Comparison of ENCODE assay signal across 26 mouse cellular contexts in genomic region chr8:128085800-128086199, GRCm38 (mm10).
DNase-seq lines count a peak whose midpoint lies in the region; ATAC-seq and TF ChIP-seq lines count a peak whose summit lies in the region.
"Had no signal": no experiment of that assay in that cellular context is flagged by ENCODE, and none has a peak within 500 bp of the region (broad histone marks: within the 10 kb centered on the region; RNA-seq: fewer than 3 reads in every experiment).

No protein-coding gene starts in this region.

- no peak for TF ChIP-seq CTCF in C2C12 (IDR thresholded peaks at IDR 0.05; ENCODE audit: control insufficient read depth, insufficient read depth, insufficient read length)

- WGBS in heart, embryonic 11.5 days (ENCODE audit: insufficient replicate concordance), result 44% methylated on average over 1 of the region's 1 CpGs

- DNase-seq in heart, adult 11 months, result peak; percentile 23
- peak; percentile 24 for DNase-seq in splenic B cell, adult 2 months (ENCODE audit: low read depth, low spot score)
- DNase-seq in cerebellum, adult 18-20 months, result no peak
- no peak for DNase-seq in adrenal gland, adult 18-20 months (ENCODE audit: low spot score in 2 of 2)
- DNase-seq in spleen, adult 18-20 months, result no peak
- DNase-seq: adrenal gland, postnatal 10 days; adrenal gland, postnatal 36 days; cerebellum, adult 2 months; cerebellum, adult 9-11 months; cerebellum, postnatal 25 days; gastrocnemius, postnatal 10 days; gastrocnemius, postnatal 36 days; heart, adult 18-20 months; heart, postnatal 14 days; heart, postnatal 4 days had no signal

- no peak overlapping the region for H3ac ChIP-seq in C2C12 (ENCODE audit: control insufficient read depth, insufficient read length, low read depth)

- H3K79me2 ChIP-seq in C2C12 (ENCODE audit: control insufficient read depth, insufficient read depth), result no peaks in the 10 kb centered on the region

- no peak overlapping the region for H3K4me3 ChIP-seq in heart, embryonic 11.5 days (ENCODE audit: low read depth, low read length)
- H3K4me3 ChIP-seq in C2C12 (ENCODE audit: insufficient read depth, poor library complexity, severe bottlenecking), result no peak overlapping the region
- H3K4me3 ChIP-seq: forebrain, embryonic 10.5 days; forebrain, embryonic 13.5 days; heart, embryonic 13.5 days had no signal

- H3K4me1 ChIP-seq in heart, embryonic 11.5 days (ENCODE audit: control insufficient read depth, insufficient read depth, low read length), result no peaks in the 10 kb centered on the region
- H3K4me1 ChIP-seq: forebrain, embryonic 10.5 days; forebrain, embryonic 13.5 days; heart, embryonic 13.5 days had no signal

- H3K27me3 ChIP-seq in heart, embryonic 11.5 days (ENCODE audit: control insufficient read depth, insufficient read depth, low read length), result no peaks in the 10 kb centered on the region
- H3K27me3 ChIP-seq in C2C12 (ENCODE audit: control insufficient read depth, insufficient read depth, insufficient read length), result no peaks in the 10 kb centered on the region
- H3K27me3 ChIP-seq in splenic B cell, adult 2 months (ENCODE audit: control insufficient read depth, insufficient read depth, low read length, poor library complexity, severe bottlenecking), result no peaks in the 10 kb centered on the region
- H3K27me3 ChIP-seq: forebrain, embryonic 13.5 days; heart, embryonic 13.5 days had no signal

- H3K27ac ChIP-seq in heart, embryonic 11.5 days (ENCODE audit: low read depth, low read length), result no peak overlapping the region
- H3K27ac ChIP-seq: forebrain, embryonic 10.5 days; forebrain, embryonic 13.5 days; heart, embryonic 13.5 days; hindbrain, embryonic 14.5 days; hindbrain, postnatal 0 days had no signal

- no peak overlapping the region for H3K9ac ChIP-seq in heart, embryonic 11.5 days (ENCODE audit: low read depth, low read length)
- H3K9ac ChIP-seq: forebrain, embryonic 13.5 days; heart, embryonic 13.5 days; hindbrain, embryonic 14.5 days had no signal

- no peaks in the 10 kb centered on the region for H3K9me3 ChIP-seq in heart, embryonic 11.5 days (replicated peaks; ENCODE audit: control insufficient read depth, low read length)
- H3K9me3 ChIP-seq: forebrain, embryonic 10.5 days; forebrain, embryonic 13.5 days; heart, embryonic 13.5 days had no signal

- H3K79me3 ChIP-seq in C2C12 (ENCODE audit: low read depth), result no peaks in the 10 kb centered on the region

- no peaks in the 10 kb centered on the region for H3K36me3 ChIP-seq in heart, embryonic 11.5 days (ENCODE audit: control insufficient read depth, insufficient read depth, low read length)
- no peaks in the 10 kb centered on the region for H3K36me3 ChIP-seq in C2C12 (ENCODE audit: control insufficient read depth, insufficient read depth)
- H3K36me3 ChIP-seq in splenic B cell, adult 2 months (ENCODE audit: control insufficient read depth, insufficient read depth, low read length, poor library complexity, severe bottlenecking), result no peaks in the 10 kb centered on the region
- H3K36me3 ChIP-seq: forebrain, embryonic 10.5 days; heart, embryonic 13.5 days had no signal

- no peak overlapping the region for H3K4me2 ChIP-seq in heart, embryonic 11.5 days
- H3K4me2 ChIP-seq: forebrain, embryonic 13.5 days; heart, embryonic 13.5 days; hindbrain, embryonic 14.5 days had no signal

- no peak for ATAC-seq in heart, embryonic 11.5 days (replicated peaks; ENCODE audit: insufficient number of reproducible peaks, low FRiP score, low TSS enrichment)
- peak; percentile 64 for ATAC-seq in megakaryocyte, adult 5-6 weeks (ENCODE audit: poor library complexity, severe bottlenecking)
- ATAC-seq: activated CD4-positive, CD25-positive, alpha-beta regulatory T cell, adult 4 months; forebrain, embryonic 13.5 days; forebrain, embryonic 16.5 days; hindbrain, postnatal 0 days; inflammation-experienced regulatory T-cells, adult 6 months had no signal

TF ChIP-seq in C2C12, 6 proteins besides CTCF, POLR2A, EP300 and RAD21:
- TF ChIP-seq MYOD1 (IDR thresholded peaks at IDR 0.05; ENCODE audit: control insufficient read depth, insufficient read length, low read depth) (no peak), CEBPB (IDR thresholded peaks at IDR 0.05; ENCODE audit: low read depth) (no peak), USF1 (IDR thresholded peaks at IDR 0.05; ENCODE audit: low read depth) (peak; percentile 40), FOSL1 (IDR thresholded peaks at IDR 0.05; ENCODE audit: insufficient read depth, low read length, poor library complexity, severe bottlenecking) (no peak), MAX (IDR thresholded peaks at IDR 0.05) (no peak), MYOG (IDR thresholded peaks at IDR 0.05; ENCODE audit: control insufficient read depth, extremely low read depth, insufficient read length) (no peak)

Comparison
In these comparisons a context has a peak if more than half of its experiments do, and no peak if none do; other contexts are left out.
1. DNase-seq: peak in heart, adult 11 months (single experiment) and splenic B cell, adult 2 months (single experiment); none in cerebellum, adult 18-20 months (0 of 2), adrenal gland, adult 18-20 months (0 of 2) and spleen, adult 18-20 months (0 of 2).